Mouse (Mus musculus) spleen, adult 2 months (tissue): ENCODE measurements around the gene Zbtb8a. TPM values are rescaled to one million over a fixed set of nuclear protein-coding genes. Genes with fewer than 3 reads are reported as not detected.

Experiments
- DNase-seq, 2 experiments: peaks; one replicate each; pipeline versions ENCODE4 v3.0.0 to v3.0.0-alpha.2; 2012 to 2021; ENCODE audit warnings: low spot score in 2 of 2, low read depth in 1 of 2
- H3K27ac ChIP-seq: fragments of 200-500 bp; 2 replicates; pipeline ENCODE4 v1.5.1; 2012; ENCODE audit warnings: low read length, inconsistent platforms; ENCODE audit not compliant: insufficient read depth
- H3K27me3 ChIP-seq: fragments of 200-500 bp; 2 replicates; pipeline ENCODE4 v1.6.1; 2012; ENCODE audit warnings: mild to moderate bottlenecking, moderate library complexity, low read length, inconsistent platforms; ENCODE audit not compliant: control insufficient read depth, insufficient read depth
- H3K36me3 ChIP-seq: fragments of 200-500 bp; 2 replicates; pipeline ENCODE4 v1.6.1; 2012; ENCODE audit warnings: mild to moderate bottlenecking, low read length, inconsistent platforms; ENCODE audit not compliant: control insufficient read depth, insufficient read depth
- H3K4me1 ChIP-seq: fragments of 200-500 bp; 2 replicates; pipeline ENCODE4 v1.6.1; 2011; ENCODE audit warnings: inconsistent platforms; ENCODE audit not compliant: control insufficient read depth, insufficient read depth, insufficient read length
- H3K4me3 ChIP-seq: fragments of 200-500 bp; 2 replicates; pipeline ENCODE4 v1.5.1; 2011; ENCODE audit warnings: mild to moderate bottlenecking, inconsistent platforms; ENCODE audit not compliant: insufficient read depth, insufficient read length; ENCODE audit errors: extremely low read depth
- CTCF ChIP-seq: fragments of 200-500 bp; IDR thresholded peaks from 2 replicates; pipeline ENCODE4 v1.5.1; 2011; ENCODE audit warnings: mild to moderate bottlenecking, inconsistent platforms; ENCODE audit not compliant: insufficient read depth, insufficient read length, insufficient replicate concordance; ENCODE audit errors: extremely low read depth
- POLR2A ChIP-seq: fragments of 200-500 bp; IDR thresholded peaks from 2 replicates; pipeline ENCODE4 v1.6.1; 2011; ENCODE audit warnings: low read depth, low read length, inconsistent platforms
- WGBS: fragments of 180-500 bp; shearing (Covaris S2); methylation state at CpG from one replicate; pipeline ENCODE4 v1.1.7; 2018; 5-methylcytosine and 5-hydroxymethylcytosine counted together
- polyA plus RNA-seq: library from polyadenylated mRNA; depleted of rRNA; stranded (reverse); fragments of >200 nt; gene quantifications from 2 replicates; pipeline ENCODE4 v1.2.3, GENCODE M21; 2012

The Zbtb8a gene
- polyA plus RNA-seq, 1 experiment = 2.1 TPM

DNA sequence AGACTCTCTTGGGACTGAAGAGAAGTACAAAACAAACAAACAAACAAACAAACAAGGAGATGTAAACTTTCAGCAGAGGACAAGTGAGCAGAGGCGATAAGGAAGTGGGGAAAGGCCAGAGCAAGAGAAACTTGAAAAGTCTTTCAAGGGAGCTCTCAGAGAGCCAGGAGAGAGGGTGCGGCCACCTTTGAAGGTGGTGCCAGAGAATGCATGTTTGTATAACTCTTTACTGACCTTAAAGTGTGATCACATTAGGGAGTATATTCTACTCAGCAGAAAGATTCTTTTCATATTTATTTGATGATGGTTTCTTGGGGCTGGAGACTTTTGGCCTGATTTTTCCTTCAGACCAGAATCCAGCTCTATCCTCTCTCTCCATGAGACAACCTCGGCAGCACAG lies 19.0 kb upstream of the Zbtb8a start:
- 89% methylated on average over 3 of the region's 3 CpGs for WGBS
- no peak for DNase-seq
- Histone ChIP-seq H3K4me1 (no peaks in the 10 kb centered on the region), H3K4me3 (no peak overlapping the region), H3K27ac (no peak overlapping the region), H3K36me3 (no peaks in the 10 kb centered on the region), H3K27me3 (no peaks in the 10 kb centered on the region)
- TF ChIP-seq CTCF = no peak
- TF ChIP-seq POLR2A = no peak

- Histone ChIP-seq H3K4me1 (no peaks in the 10 kb centered on the region), H3K36me3 (no peaks in the 10 kb centered on the region), H3K27ac (no peak overlapping the region), H3K4me3 (no peak overlapping the region), H3K27me3 (no peaks in the 10 kb centered on the region)
- 60% methylated on average over 12 of the region's 12 CpGs for WGBS
- no peak for TF ChIP-seq POLR2A
- TF ChIP-seq CTCF = no peak
- no peak for DNase-seq
These were observed 16.4 kb upstream of the Zbtb8a start for GRCm38 (mm10) chr4:129394089-129394870.

GRCm38 (mm10) chr4:129390936-129391557 lies 13.1 kb upstream of the Zbtb8a start:
- no peaks in the 10 kb centered on the region for H3K27me3 ChIP-seq
- DNase-seq = no peak
- no peaks in the 10 kb centered on the region for H3K4me1 ChIP-seq
- no peak overlapping the region for H3K4me3 ChIP-seq
- H3K36me3 ChIP-seq = no peaks in the 10 kb centered on the region
- WGBS = 83% methylated on average over 7 of the region's 7 CpGs
- TF ChIP-seq CTCF = no peak
- no peak for TF ChIP-seq POLR2A
- H3K27ac ChIP-seq = no peak overlapping the region

- TF ChIP-seq POLR2A = no peak
- no peak for TF ChIP-seq CTCF
- DNase-seq = no peak
- Histone ChIP-seq H3K27ac (no peak overlapping the region), H3K27me3 (no peaks in the 10 kb centered on the region), H3K36me3 (no peaks in the 10 kb centered on the region), H3K4me3 (no peak overlapping the region), H3K4me1 (no peaks in the 10 kb centered on the region)
- WGBS = 81% methylated on average over 14 of the region's 14 CpGs
These were observed 12.4 kb upstream of the Zbtb8a start for GRCm38 (mm10) chr4:129390216-129390743.

DNA sequence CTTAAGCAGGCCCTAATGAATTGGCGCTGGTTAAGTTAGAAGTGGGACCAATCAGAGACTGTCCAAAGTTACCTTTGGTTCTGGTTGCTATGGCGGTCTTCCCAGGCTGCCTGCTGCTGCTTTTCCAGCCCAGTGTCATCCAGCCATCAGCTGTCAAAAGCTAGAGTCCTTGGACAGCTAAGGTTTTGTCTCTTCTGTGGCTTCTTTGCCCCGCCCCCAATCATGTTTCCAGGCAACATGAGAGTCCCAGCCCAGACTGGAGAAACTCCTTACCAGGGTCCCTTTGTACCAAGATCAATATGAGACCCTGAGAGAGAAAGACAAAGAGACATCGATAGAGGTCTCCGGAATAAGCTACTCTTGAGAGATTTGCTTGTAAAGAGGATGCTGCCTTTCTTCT lies 10.5 kb upstream of the Zbtb8a start:
- Histone ChIP-seq H3K4me3 (no peak overlapping the region), H3K4me1 (no peaks in the 10 kb centered on the region), H3K27ac (no peak overlapping the region), H3K36me3 (no peaks in the 10 kb centered on the region), H3K27me3 (no peaks in the 10 kb centered on the region)
- no peak for DNase-seq
- WGBS = 93% methylated on average over 5 of the region's 5 CpGs
- TF ChIP-seq POLR2A = no peak
- no peak for TF ChIP-seq CTCF

GRCm38 (mm10) chr4:129386989-129387388 lies 9.1 kb upstream of the Zbtb8a start:
- DNase-seq = no peak
- Histone ChIP-seq H3K36me3 (no peaks in the 10 kb centered on the region), H3K27ac (no peak overlapping the region), H3K4me3 (no peak overlapping the region), H3K4me1 (no peaks in the 10 kb centered on the region), H3K27me3 (no peaks in the 10 kb centered on the region)
- no peak for TF ChIP-seq POLR2A
- TF ChIP-seq CTCF = no peak
- 74% methylated on average over 2 of the region's 2 CpGs for WGBS
